Mouse (Mus musculus) liver, adult 2 months (tissue): ENCODE data around the gene Shroom3. TPM values are rescaled to one million over a fixed set of nuclear protein-coding genes. Genes with fewer than 3 reads are reported as not detected.

Source experiments
- DNase-seq: peaks from one replicate; pipeline ENCODE4 v3.0.0-alpha.2; 2011; ENCODE audit warnings: low read depth, low spot score; ENCODE audit errors: extremely low read depth
- H3K27ac ChIP-seq: fragments of 200-500 bp; replicated peaks from 2 replicates; pipeline ENCODE4 v1.5.1; 2012; ENCODE audit warnings: low read depth, mild to moderate bottlenecking, control low read depth, inconsistent platforms, low read length; ENCODE audit not compliant: insufficient read depth
- H3K27me3 ChIP-seq: fragments of 200-500 bp; 2 replicates; pipeline ENCODE4 v1.6.1; 2012; ENCODE audit warnings: mild to moderate bottlenecking, moderate library complexity, low read length, inconsistent platforms; ENCODE audit not compliant: control insufficient read depth, insufficient read depth
- H3K36me3 ChIP-seq: fragments of 200-500 bp; 2 replicates; pipeline ENCODE4 v1.6.1; 2012; ENCODE audit warnings: low read length, inconsistent platforms; ENCODE audit not compliant: control insufficient read depth, insufficient read depth
- H3K4me1 ChIP-seq: fragments of 200-500 bp; 2 replicates; pipeline ENCODE4 v1.6.1; 2011; ENCODE audit warnings: low read length; ENCODE audit not compliant: control insufficient read depth, insufficient read depth
- H3K4me3 ChIP-seq: fragments of 200-500 bp; 2 replicates; pipeline ENCODE4 v1.5.1; 2011; ENCODE audit warnings: low read depth, mild to moderate bottlenecking, control low read depth, low read length, moderate library complexity; ENCODE audit not compliant: insufficient read depth
- H3K79me2 ChIP-seq: fragments of 200-500 bp; 2 replicates; pipeline ENCODE4 v1.6.1; 2012; ENCODE audit warnings: inconsistent platforms, mild to moderate bottlenecking, low read length, moderate library complexity; ENCODE audit not compliant: control insufficient read depth, insufficient read depth
- H3K9ac ChIP-seq: fragments of 200-500 bp; 2 replicates; pipeline ENCODE4 v1.6.1; 2012; ENCODE audit warnings: low read depth, mild to moderate bottlenecking, control low read depth, inconsistent platforms, low read length
- CTCF ChIP-seq: fragments of 200-500 bp; IDR thresholded peaks from 2 replicates; pipeline ENCODE4 v1.5.1; 2011; ENCODE audit warnings: low read depth, low read length, control low read depth
- POLR2A ChIP-seq: fragments of 200-500 bp; IDR thresholded peaks from 2 replicates; pipeline ENCODE4 v1.6.1; 2011; ENCODE audit warnings: low read length, control low read depth; ENCODE audit not compliant: insufficient read depth; ENCODE audit errors: extremely low read depth
- WGBS: fragments of 180-500 bp; shearing (Covaris S2); methylation state at CpG from one replicate; pipeline ENCODE4 v1.1.7; 2018; 5-methylcytosine and 5-hydroxymethylcytosine counted together
- polyA plus RNA-seq: library from polyadenylated mRNA; depleted of rRNA; stranded (reverse); fragments of >200 nt; gene quantifications from 2 replicates; pipeline ENCODE4 v1.2.3, GENCODE M21; 2012
- total RNA-seq: library from RNA; depleted of rRNA; stranded (reverse); fragments of >200 nt; gene quantifications from 2 replicates; pipeline ENCODE4 v1.2.3, GENCODE M21; 2014

Shroom3 gene
- total and polyA plus RNA-seq, 2 experiments = 4.0 to 4.1 TPM

DNA sequence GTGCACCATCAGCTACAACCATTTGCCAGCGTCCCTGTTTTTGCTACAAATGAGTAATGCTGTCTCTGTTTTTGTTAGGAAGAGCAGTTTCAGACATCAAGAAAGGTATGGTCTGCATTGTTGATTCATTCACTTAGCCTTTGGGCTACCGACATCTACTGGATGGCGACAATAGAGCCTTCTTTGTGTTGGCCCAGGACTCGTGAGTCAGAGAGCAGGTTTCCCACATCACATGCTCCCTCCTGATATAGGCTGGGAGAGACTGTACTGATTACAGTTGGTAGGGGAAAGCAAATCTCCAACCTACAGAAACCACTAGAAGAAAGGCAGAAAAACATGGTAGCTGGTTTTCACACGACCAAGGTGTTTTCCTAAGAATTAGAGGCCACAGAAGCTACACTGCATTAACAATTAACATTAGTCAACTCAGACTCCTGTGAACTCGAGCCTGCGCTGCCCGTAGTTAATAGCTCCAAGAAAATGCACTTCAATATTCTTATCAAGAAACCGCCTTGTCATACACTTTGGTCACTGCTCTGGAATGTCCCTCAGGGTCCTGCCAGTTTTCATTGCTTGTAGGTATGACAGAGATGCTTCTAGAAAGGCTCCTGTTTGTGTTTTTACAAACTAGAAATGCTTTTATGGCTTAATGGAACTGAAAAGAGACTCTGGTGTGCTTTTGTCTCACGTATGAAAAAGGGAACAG is 141.2 kb downstream of the Shroom3 start:
- H3K9ac ChIP-seq = no peak overlapping the region
- no peaks in the 10 kb centered on the region for H3K36me3 ChIP-seq
- no peak for DNase-seq
- H3K4me3 ChIP-seq = no peak overlapping the region
- H3K4me1 ChIP-seq = no peaks in the 10 kb centered on the region
- no peaks in the 10 kb centered on the region for H3K27me3 ChIP-seq
- TF ChIP-seq CTCF (no peak), POLR2A (no peak)
- H3K27ac ChIP-seq = no peak overlapping the region
- no peaks in the 10 kb centered on the region; the same call in 1 of the 2 replicates for H3K79me2 ChIP-seq
- WGBS = 86% methylated on average over 10 of the region's 10 CpGs

DNA sequence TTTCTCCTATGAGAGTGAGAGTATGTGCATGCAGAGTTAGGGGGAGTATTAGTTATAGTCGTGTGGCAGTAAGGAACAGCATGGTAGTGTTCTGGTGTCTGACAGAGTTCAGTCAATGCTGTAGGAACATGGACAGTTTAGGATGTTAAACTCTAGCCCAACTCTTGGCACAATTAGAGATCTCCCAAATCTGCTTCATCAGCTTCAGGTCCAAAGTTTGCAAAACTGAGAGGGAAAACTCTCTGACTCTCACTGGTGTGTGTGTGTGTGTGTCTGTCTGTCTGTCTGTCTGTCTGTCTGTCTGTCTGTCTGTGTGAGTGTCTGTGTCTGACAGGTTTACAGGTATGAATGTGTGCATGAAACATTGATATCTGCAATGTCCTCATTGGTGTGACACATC is 147.2 kb downstream of the Shroom3 start:
- H3K79me2 ChIP-seq = no peaks in the 10 kb centered on the region; the same call in 1 of the 2 replicates
- no peak overlapping the region for H3K4me3 ChIP-seq
- no peaks in the 10 kb centered on the region for H3K36me3 ChIP-seq
- DNase-seq = peak; percentile 41
- no peaks in the 10 kb centered on the region for H3K27me3 ChIP-seq
- TF ChIP-seq CTCF = no peak
- TF ChIP-seq POLR2A = no peak
- 76% methylated on average over 1 of the region's 1 CpGs for WGBS
- no peak overlapping the region for H3K27ac ChIP-seq
- H3K9ac ChIP-seq = no peak overlapping the region
- no peaks in the 10 kb centered on the region for H3K4me1 ChIP-seq

DNA sequence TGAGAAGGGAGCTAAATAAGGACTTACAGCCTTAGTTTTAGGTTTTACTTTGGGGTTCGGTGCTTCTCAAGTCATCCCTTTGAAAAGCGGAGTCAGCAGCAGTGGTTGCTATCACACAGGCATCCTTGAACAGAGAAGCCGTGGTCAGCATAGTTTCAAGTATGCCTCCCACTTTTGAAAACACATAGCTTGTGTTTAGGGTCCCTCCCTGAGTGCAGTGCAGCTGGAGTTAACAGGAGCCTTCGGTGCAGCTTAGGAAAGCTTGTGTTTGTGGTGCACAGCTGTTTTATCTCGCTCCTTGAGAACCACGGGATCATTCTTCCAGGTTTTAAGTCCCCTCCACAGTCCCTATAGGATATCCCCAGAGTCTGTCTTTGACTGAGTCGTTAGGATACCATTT is 151.3 kb downstream of the Shroom3 start:
- TF ChIP-seq POLR2A (no peak), CTCF (no peak)
- Histone ChIP-seq H3K9ac (no peak overlapping the region), H3K4me3 (no peak overlapping the region), H3K36me3 (no peaks in the 10 kb centered on the region), H3K79me2 (no peaks in the 10 kb centered on the region), H3K27ac (no peak overlapping the region), H3K4me1 (no peaks in the 10 kb centered on the region), H3K27me3 (no peaks in the 10 kb centered on the region)
- no peak for DNase-seq
- WGBS = 72% methylated on average over 7 of the region's 7 CpGs

DNA sequence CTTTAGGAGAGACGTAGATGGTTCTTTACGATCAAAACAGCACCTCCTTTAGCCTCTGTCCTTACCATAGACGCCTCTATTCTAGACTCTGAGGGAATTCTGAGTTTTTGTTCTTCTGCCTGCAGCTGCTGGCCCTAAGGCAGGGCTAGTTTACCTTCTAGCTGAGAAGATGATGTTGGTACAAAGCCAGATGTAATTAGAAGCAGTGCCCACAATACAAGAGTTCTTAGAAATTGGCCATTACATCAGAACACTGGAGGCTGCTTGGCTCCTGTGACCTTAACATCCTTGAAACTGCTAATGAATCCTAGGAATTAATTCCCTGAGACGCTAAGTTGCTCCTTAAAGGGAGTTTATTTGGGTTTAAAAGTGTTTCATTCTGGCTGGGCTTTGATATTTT is 154.1 kb downstream of the Shroom3 start:
- TF ChIP-seq CTCF = no peak
- TF ChIP-seq POLR2A = no peak
- WGBS = 93% methylated on average over 4 of the region's 4 CpGs
- Histone ChIP-seq H3K27me3 (no peaks in the 10 kb centered on the region), H3K9ac (no peak overlapping the region), H3K4me3 (no peak overlapping the region), H3K79me2 (no peaks in the 10 kb centered on the region), H3K27ac (no peak overlapping the region), H3K36me3 (no peaks in the 10 kb centered on the region), H3K4me1 (0 out of 2 replicates have a peak, but pooled peaks cover 2% of the 10 kb centered on the region)
- no peak for DNase-seq

DNA sequence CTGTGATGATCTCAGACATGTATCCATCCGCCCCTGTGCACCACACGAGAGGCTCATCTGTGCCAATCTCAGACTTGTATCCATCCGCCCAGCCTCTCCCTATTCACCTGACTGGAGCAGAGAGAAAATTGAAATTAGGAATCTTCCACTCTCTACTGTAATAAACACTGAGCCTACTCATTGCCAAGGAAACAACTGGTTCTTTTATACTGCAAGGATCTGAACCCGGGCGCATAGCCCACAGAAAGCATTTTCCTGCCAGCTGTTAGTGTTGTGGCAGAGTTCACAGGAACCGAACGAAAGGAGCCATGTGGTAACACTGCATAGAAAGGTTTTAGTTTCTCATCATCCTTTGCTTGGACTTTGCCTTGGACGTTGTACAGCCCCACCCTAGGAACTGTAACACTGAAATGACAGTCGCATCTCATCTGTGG is 155.1 kb downstream of the Shroom3 start:
- peak; percentile 55 for DNase-seq
- H3K79me2 ChIP-seq = no peaks in the 10 kb centered on the region
- H3K36me3 ChIP-seq = no peaks in the 10 kb centered on the region
- no peaks in the 10 kb centered on the region for H3K27me3 ChIP-seq
- TF ChIP-seq POLR2A (no peak), CTCF (no peak)
- H3K9ac ChIP-seq = no peak overlapping the region
- WGBS = 62% methylated on average over 9 of the region's 9 CpGs
- no peak overlapping the region for H3K27ac ChIP-seq
- H3K4me1 ChIP-seq = 0 out of 2 replicates have a peak, but pooled peaks cover 2% of the 10 kb centered on the region
- H3K4me3 ChIP-seq = no peak overlapping the region

DNA sequence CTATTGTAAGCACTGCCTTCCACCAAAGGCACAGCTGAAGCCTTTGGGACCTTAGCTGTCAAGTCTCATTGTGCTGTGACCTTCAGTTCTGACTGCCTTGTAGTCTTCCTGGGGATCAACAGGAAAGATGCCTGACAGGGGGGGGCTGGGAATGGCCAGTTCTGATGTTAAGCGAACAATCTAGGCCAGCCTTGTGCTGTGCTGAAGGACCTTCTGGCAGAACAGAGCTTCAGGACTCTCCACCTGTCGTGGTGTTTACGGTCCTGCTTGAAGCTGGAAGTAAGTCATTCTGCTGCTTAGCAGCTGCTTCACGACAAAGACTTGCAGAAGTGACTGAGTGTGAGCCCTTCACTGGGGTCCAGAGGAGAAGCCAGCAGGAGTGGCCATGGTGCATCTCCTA is 156.1 kb downstream of the Shroom3 start:
- Histone ChIP-seq H3K4me1 (0 out of 2 replicates have a peak, but pooled peaks cover 2% of the 10 kb centered on the region), H3K27ac (no peak overlapping the region), H3K36me3 (no peaks in the 10 kb centered on the region), H3K27me3 (no peaks in the 10 kb centered on the region), H3K4me3 (no peak overlapping the region), H3K79me2 (no peaks in the 10 kb centered on the region), H3K9ac (no peak overlapping the region)
- 94% methylated on average over 4 of the region's 4 CpGs for WGBS
- no peak for DNase-seq
- TF ChIP-seq POLR2A = no peak
- no peak for TF ChIP-seq CTCF
